ENCODE assay signal across 9 mouse cellular contexts in genomic region chr7:112479116-112479515, GRCm38 (mm10). TPM values are rescaled to one million over a fixed set of nuclear protein-coding genes. Genes with fewer than 3 reads are reported as not detected.
A peak's percentile ranks its signal among the peaks of the same experiment; 100 is the strongest.
DNase-seq lines count a peak whose midpoint lies in the region; ATAC-seq and TF ChIP-seq lines count a peak whose summit lies in the region.
"Had no signal": no experiment of that assay in that cellular context is flagged by ENCODE, and none has a peak within 500 bp of the region (broad histone marks: within the 10 kb centered on the region; RNA-seq: fewer than 3 reads in every experiment).

No protein-coding gene starts in this region.

- H3K9me3 ChIP-seq in embryonic facial prominence, embryonic 10.5 days, result no peaks in the 10 kb centered on the region
- no peaks in the 10 kb centered on the region for H3K9me3 ChIP-seq in heart, embryonic 14.5 days (ENCODE audit: control insufficient read depth, low read length)
- H3K9me3 ChIP-seq in forebrain, embryonic 14.5 days (replicated peaks; ENCODE audit: control insufficient read depth, low read length), result no peaks in the 10 kb centered on the region

- peak; percentile 81 for DNase-seq in brain, adult 2 months (ENCODE audit: low read depth, low spot score)
- DNase-seq in embryonic facial prominence, embryonic 10.5 days (ENCODE audit: low spot score), result no peak
- DNase-seq in layer of hippocampus, adult 2 months (ENCODE audit: low spot score in 2 of 2), result peak; percentile 63 to 66
- DNase-seq in lung, postnatal 25 days (ENCODE audit: low spot score), result peak; percentile 61
- DNase-seq in liver, result no peak
- no peak for DNase-seq in forebrain, embryonic 14.5 days (ENCODE audit: low spot score)
- no peak for DNase-seq in T-cell, adult 2 months (ENCODE audit: low spot score)

- H3K4me3 ChIP-seq in embryonic facial prominence, embryonic 10.5 days, result no peak overlapping the region
- H3K4me3 ChIP-seq in heart, embryonic 14.5 days (ENCODE audit: control insufficient read depth in 1 of 2, insufficient read depth in 1 of 2, low read depth in 1 of 2, low read length in 2 of 2), result no peak overlapping the region
- no peak overlapping the region for H3K4me3 ChIP-seq in layer of hippocampus, adult 2 months
- no peak overlapping the region for H3K4me3 ChIP-seq in forebrain, embryonic 14.5 days (ENCODE audit: low read depth, low read length)

- 0 out of 2 replicates have a peak overlapping the region, but pooled peaks have one; percentile 1 for H3K9ac ChIP-seq in heart, embryonic 14.5 days (ENCODE audit: low read length)
- H3K9ac ChIP-seq in forebrain, embryonic 14.5 days (ENCODE audit: low read length), result no peak overlapping the region

- no peak for TF ChIP-seq CTCF in layer of hippocampus, adult 2 months (conservative IDR thresholded peaks at IDR 0.05)

- H3K36me3 ChIP-seq in embryonic facial prominence, embryonic 10.5 days (replicated peaks), result no peaks in the 10 kb centered on the region
- no peaks in the 10 kb centered on the region for H3K36me3 ChIP-seq in heart, embryonic 14.5 days (ENCODE audit: control insufficient read depth, insufficient read depth, low read length)
- no peaks in the 10 kb centered on the region for H3K36me3 ChIP-seq in forebrain, embryonic 14.5 days (ENCODE audit: control insufficient read depth, insufficient read depth, low read length)

- peak overlapping the region; percentile 72 for H3K27ac ChIP-seq in embryonic facial prominence, embryonic 10.5 days (replicated peaks)
- peak overlapping the region; percentile 31 to 53; a peak in 3 of 4 replicates for H3K27ac ChIP-seq in heart, embryonic 14.5 days (replicated peaks in 1 of 2; ENCODE audit: control insufficient read depth in 1 of 2, insufficient read depth in 1 of 2, low read depth in 2 of 2, low read length in 2 of 2)
- H3K27ac ChIP-seq in layer of hippocampus, adult 2 months, result peak overlapping the region; percentile 65
- no peak overlapping the region for H3K27ac ChIP-seq in forebrain, embryonic 14.5 days (ENCODE audit: low read depth, low read length)

- H3K4me2 ChIP-seq in heart, embryonic 14.5 days (ENCODE audit: low read length), result no peak overlapping the region
- no peak overlapping the region for H3K4me2 ChIP-seq in forebrain, embryonic 14.5 days (ENCODE audit: low read length)

- H3K27me3 ChIP-seq in embryonic facial prominence, embryonic 10.5 days (replicated peaks; ENCODE audit: low read depth, poor library complexity, severe bottlenecking), result no peaks in the 10 kb centered on the region
- no peaks in the 10 kb centered on the region for H3K27me3 ChIP-seq in heart, embryonic 14.5 days (ENCODE audit: control insufficient read depth, insufficient read depth, low read length)
- H3K27me3 ChIP-seq in forebrain, embryonic 14.5 days (replicated peaks; ENCODE audit: control insufficient read depth, insufficient read depth, low read length), result no peaks in the 10 kb centered on the region

- 0 out of 2 replicates have a peak, but pooled peaks have one; percentile 63 for ATAC-seq in heart, embryonic 14.5 days (ENCODE audit: insufficient number of reproducible peaks, insufficient read depth, low FRiP score, low read depth)
- no peak for ATAC-seq in forebrain, embryonic 14.5 days

- H3K4me1 ChIP-seq in embryonic facial prominence, embryonic 10.5 days, result peaks cover 48% of the 10 kb centered on the region
- peaks cover 19 to 32% of the 10 kb centered on the region in 2 experiments for H3K4me1 ChIP-seq in heart, embryonic 14.5 days (ENCODE audit: control insufficient read depth in 2 of 2, insufficient read depth in 2 of 2, low read length in 2 of 2)
- peaks cover 5% of the 10 kb centered on the region; the same call in 1 of the 2 replicates for H3K4me1 ChIP-seq in forebrain, embryonic 14.5 days (ENCODE audit: control insufficient read depth, insufficient read depth, low read length)

- 64% methylated on average over 6 of the region's 6 CpGs for WGBS in embryonic facial prominence, embryonic 10.5 days
- 38% methylated on average over 6 of the region's 6 CpGs for WGBS in heart, embryonic 14.5 days
- WGBS in forebrain, embryonic 14.5 days, result 78% methylated on average over 6 of the region's 6 CpGs

RNA-seq across cellular contexts. Expression of gene Parva, which starts 51.8 kb away (rescaled TPM):
- polyA plus RNA-seq in embryonic facial prominence, embryonic 10.5 days (2016; fragmentation: Nextera tagmentation; extraction: Ambion mirVana), result 62.7 and 70.3 TPM in 2 replicates
- polyA plus RNA-seq in heart, embryonic 14.5 days (2014; fragmentation: Nextera tagmentation; extraction: Ambion mirVana), result 78.5 and 79.1 TPM in 2 replicates
- 10 to 100 TPM; 47.6 to 49.1 TPM for total RNA-seq in layer of hippocampus, adult 2 months (2021)
- 17.4 and 22.2 TPM in 2 replicates for polyA plus RNA-seq in forebrain, embryonic 14.5 days (2014; fragmentation: Nextera tagmentation; extraction: Ambion mirVana)
- total RNA-seq: neutrophil, adult 5-6 weeks had no signal

Comparison
In these comparisons a context has a peak if more than half of its experiments do, and no peak if none do; other contexts are left out.
1. DNase-seq: peak in brain, adult 2 months (single experiment), layer of hippocampus, adult 2 months (2 of 2) and lung, postnatal 25 days (single experiment); none in embryonic facial prominence, embryonic 10.5 days (single experiment), liver (single experiment), forebrain, embryonic 14.5 days (single experiment) and T-cell, adult 2 months (single experiment).